Mouse (Mus musculus) T-helper 2 cell (primary cell): Measurements from ENCODE around the gene Tnfrsf8.

Experiments used
- in situ Hi-C: fragments of 300-600 bp; cut with MboI, MseI; formaldehyde crosslinking; loops from one replicate; pipeline ENCODE4 v1.15.1; 2025; ENCODE audit warnings: high pct_unique_total_duplicates

Gene Tnfrsf8

DNA sequence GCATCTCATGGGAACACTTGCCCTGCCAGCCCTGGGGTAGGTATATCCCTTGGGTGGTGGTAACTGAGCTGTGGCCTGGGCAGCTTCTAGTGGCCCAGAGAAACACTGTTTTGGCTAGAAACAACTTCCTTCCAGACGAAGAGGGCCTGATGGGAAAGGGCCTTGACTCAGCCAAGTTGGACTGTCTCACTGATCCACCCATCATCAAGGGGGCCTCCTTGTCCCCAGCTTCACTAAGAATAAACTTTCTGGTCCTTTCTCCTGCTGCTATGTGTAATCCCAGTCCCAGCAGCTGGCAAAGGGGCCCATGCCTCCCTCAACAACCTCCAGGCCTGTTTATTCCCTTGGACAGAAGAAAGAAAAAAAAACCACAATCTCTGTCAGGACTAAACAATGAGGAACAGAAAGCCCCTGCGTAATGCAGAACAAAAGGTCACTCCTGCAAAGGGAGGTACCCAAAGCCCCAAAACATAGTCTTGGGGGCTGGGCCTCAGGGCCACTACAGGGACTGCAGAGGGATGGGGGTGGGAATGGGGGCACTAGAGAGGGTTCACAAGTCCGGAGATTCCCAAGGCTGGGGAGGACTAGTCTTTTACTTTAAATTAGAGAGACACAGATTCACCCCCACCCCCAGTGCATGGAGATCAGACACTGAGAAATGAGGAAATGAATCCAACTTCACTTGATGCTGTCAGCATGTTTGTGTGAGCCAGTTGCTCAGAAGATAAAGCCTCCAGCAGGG lies 81.3 kb downstream of the Tnfrsf8 start:
- in situ Hi-C loops: no loop called here

DNA sequence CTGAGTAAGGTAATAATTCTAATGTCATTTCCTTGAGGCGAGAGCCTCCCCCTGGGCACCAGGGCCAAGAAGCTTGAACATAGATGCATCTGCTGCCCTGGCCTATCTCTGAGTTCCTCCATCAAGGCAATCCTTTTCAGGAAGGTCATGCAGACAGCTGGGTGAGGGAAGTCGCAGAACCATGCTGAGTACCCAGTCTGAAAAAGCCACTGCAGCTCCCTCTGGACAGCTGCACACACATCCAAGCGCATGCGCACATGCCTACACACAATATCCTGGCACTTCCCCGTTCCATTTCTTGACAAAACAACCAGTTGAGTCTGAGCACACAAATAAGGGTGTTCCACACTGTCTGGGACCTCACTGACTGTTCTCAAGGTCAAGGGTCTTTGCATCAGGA lies 83.2 kb downstream of the Tnfrsf8 start:
- in situ Hi-C loops: no loop called here

DNA sequence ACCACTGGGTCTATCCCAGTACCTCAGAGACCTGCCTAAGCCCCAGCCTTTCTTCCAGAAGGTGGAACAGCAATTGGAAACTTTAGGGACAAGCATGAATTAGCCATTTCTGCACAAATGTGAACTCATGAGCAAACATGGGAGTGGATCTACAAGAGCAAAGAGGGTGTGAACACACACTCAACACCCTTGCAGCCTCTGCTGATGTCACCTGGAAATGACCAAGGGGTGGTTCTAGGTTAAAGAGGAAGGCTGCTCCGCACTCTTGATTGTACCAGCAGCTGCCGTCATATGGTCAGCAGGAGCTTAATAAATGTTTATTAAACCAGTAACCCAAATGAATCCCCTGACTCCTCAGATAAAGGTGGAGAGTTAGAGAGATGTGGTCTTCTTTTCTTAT lies 84.3 kb downstream of the Tnfrsf8 start:
- in situ Hi-C loops: no loop called here

DNA sequence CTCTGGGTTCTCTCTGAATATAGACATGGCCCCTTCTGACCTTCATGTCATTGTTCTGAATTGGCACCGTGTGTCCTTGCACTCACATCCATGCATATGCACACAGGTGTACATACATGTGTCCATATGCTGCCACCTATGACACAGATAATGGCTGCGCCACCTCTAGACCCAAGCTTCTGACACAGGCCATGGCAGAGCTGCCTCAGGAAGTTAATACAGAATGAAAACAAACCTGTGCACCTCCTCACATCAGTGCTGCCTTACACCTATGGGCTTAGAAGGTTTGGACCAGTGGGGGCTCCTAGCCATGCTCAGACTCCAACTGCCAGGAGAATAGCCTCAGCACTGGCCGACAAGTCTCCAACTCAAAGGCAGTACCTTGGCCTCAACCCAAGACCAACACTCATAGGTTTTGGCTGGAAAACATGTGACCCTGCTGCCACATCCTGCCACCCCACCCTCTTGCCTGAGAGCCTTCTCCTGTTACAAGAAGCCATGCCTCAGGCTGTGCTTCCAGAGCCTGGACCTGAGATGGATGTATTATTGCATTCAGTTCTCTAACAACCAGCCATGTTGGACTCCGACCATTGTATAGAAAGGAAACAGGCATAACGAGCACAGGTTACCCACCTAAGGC lies 85.3 kb downstream of the Tnfrsf8 start:
- in situ Hi-C loops: no loop called here

DNA sequence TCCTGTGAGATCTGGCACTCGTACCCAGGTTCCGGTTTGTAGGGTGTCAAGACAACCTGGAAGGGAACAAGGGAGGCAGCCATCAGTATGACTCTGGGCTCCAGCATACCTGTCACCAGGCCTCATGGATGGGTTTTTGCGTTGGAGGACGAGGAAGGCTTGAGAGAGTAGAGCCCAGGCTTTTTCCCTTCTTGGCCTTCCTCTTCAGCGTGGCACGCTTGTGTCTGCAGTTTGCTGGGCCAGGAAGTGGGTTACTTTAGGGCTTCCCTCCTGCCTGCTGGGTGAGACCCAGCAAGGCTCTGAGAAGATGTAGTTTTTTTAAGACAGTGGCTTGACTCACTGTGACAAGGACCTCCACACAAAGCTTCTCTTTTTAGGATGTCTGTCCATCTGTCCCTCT lies 85.9 kb downstream of the Tnfrsf8 start:
- in situ Hi-C loops: no loop called here

DNA sequence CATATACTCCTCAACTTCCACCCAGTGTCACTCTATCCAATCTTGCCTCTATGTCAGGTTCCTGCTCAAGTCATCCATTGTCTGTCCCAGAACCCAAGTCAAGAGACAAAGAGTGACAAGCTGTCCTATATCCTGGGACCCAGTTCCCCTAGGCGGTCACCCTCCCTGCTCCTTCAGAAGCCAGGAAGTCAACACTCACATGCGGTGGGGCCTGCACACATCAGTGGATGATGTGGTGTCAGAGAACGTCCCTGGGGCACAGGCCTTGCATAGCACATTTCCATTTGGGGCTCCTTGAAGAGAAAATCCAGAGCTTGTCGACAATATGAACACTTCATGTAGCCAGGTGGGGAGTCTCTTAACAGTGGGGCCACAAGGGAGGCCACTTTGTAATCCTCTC lies 90.4 kb downstream of the Tnfrsf8 start:
- in situ Hi-C loops: no loop called here

DNA sequence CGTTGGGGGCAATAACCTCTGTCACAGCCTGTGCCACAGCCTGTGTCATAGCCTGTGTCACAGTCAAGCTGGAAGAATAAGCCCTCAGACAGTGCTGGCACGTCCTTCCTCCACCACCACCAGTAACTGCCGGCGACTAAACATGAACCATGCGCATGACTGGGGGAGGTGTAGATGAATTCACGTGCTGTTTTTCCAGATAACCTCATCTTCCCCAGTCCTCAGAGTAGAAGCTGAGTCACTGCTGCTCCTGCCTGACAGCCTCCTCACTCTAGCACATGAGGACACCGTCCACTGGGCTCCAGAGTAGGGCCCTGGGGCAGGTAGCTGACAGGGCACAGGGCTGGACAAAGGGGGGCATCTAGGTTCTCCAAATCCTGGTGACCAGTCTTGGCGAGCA lies 92.9 kb downstream of the Tnfrsf8 start:
- in situ Hi-C loops: no loop called here

DNA sequence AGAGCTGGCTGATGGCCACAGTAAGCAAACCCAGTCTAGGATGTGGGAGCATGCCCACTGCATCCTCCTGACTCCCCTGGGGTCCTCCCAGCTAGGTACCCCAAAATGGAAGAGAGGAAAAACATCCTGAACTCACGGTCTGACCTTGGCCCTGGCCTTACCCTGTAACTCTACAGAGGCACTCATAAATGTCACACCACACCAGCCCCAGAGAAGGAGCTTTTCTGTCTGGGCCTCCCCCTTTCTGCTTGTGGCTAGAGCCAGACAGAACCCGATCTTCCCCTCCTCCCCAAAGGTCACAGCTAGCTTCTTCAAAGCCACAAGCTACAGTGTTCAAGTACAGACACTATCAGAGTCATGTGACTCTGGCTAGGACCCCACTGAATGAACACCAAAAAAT lies 93.6 kb downstream of the Tnfrsf8 start:
- in situ Hi-C loops: no loop called here

DNA sequence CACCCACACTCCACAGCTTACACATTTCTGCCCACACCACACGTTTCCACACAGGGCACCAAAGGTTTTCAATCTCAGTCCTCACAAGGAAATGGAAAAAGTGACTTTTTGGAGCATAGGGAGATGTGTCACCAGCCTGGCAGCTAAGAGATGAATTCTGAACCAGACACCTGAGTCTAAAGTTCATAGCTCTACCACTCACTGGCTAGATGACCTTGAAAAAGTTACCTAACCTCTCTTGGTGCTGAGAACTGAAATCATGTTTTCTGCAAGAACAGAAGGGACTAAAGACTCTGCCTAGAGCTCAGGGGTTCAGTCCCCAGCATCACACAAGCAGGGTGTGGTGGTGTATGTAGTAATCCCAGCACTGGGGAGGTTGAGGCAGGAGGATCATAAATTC lies 95.0 kb downstream of the Tnfrsf8 start:
- in situ Hi-C loops: no loop called here

DNA sequence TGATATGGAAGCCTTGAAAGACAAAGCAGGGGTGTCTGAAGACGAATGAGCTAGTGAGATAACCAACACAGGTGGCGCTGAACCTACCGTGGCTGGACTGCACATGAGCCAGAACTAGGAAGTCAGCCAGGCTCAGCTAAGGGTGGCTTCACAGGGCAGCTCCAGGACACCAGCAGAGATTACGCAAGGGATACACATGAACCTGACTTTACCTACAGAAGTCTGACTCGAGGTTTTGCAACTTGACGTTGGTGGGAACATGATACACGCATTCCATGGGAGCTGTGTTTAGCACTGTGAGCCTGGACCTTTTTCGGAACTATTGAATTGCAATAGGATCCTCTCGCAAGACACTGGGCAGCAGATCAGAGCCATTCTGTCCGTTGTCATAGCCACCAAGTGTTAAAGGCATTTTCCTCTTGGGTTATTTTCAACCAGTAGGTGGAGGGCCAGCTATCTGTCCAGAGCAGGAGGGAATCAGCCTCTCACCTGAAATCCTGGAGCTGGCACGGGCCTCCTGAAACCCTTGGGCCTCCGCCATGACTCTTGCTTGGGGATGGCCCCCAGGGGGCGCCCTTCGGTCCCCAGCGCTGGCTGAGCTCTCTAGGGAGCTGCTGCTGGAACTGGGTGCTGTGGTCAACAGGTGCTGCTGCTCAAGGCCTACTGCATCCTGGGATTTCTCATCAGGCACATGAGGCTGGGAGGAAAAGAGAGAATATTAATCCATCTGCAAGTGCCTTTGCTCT lies 95.6 kb downstream of the Tnfrsf8 start:
- in situ Hi-C loops: loop anchor here (5.0 kb wide), 1 partner anchor 68 kb away; no protein-coding TSS in a partner anchor

DNA sequence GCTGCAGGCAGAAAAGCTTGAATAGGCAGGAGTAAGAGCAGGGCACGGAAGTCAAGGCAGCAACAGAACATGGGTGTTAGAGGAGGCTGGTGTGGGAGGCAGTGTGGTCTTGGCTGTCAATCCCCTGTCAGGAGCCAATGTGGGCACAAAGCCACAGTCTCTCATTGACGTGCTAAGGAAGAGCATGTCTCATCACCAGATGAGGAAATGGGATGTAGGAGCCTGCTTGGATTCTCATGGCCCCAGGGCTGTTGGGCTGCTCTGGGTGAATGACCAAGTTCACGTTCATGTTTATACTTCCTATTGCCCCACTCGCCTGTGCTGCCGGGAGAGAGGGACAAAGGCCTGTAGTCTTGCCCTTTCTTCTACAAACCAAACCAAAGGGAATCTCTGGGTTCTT lies 97.1 kb downstream of the Tnfrsf8 start:
- in situ Hi-C loops: loop anchor here (5.0 kb wide), 1 partner anchor 69 kb away; no protein-coding TSS in a partner anchor
